In the genomic region with DNA sequence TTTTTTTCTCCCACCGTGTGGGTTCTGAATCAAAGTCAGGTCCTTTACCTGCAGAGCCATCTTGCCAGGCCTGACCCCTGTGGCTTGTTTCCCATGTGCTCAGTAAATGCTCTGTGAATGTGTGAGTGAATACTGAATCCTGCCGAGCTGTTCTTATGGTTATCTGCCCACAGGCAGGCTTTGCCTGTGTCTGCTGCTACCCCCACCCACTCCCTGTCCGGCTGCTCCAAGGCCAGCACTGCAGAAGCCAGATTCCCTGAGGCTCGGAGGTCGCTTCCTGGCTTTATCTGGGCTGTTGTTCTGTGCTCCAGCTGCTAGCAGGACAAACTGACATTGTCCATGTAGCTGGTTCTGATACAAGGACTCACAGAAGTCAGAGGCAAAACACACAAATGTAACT, we compare ENCODE assay signal across 32 mouse cellular contexts. TPM values are rescaled to one million over a fixed set of nuclear protein-coding genes. Genes with fewer than 3 reads are reported as not detected.
A peak's percentile ranks its signal among the peaks of the same experiment; 100 is the strongest.
DNase-seq lines count a peak whose midpoint lies in the region; ATAC-seq and TF ChIP-seq lines count a peak whose summit lies in the region.
"Had no signal": no experiment of that assay in that cellular context is flagged by ENCODE, and none has a peak within 500 bp of the region (broad histone marks: within the 10 kb centered on the region; RNA-seq: fewer than 3 reads in every experiment).

No protein-coding gene starts in this region.

- TF ChIP-seq POLR2A in heart, adult 2 months (IDR thresholded peaks at IDR 0.05; ENCODE audit: insufficient read depth, low read depth, low read length), result no peak
- no peak for TF ChIP-seq POLR2A in ES-Bruce4 (IDR thresholded peaks at IDR 0.05; ENCODE audit: insufficient read depth, low read length)
- no peak for TF ChIP-seq POLR2A in thymus, adult 2 months (IDR thresholded peaks at IDR 0.05; ENCODE audit: control insufficient read depth, extremely low read depth, insufficient read depth, low read length, poor library complexity)

- 0 out of 2 replicates have a peak overlapping the region, but pooled peaks have one; percentile 17 for H3K27ac ChIP-seq in heart, embryonic 10.5 days
- no peak overlapping the region for H3K27ac ChIP-seq in heart, adult 2 months
- H3K27ac ChIP-seq in liver, embryonic 11.5 days (ENCODE audit: low read depth, low read length), result no peak overlapping the region
- no peak overlapping the region for H3K27ac ChIP-seq in ES-Bruce4 (ENCODE audit: insufficient read depth, low read length)
- no peak overlapping the region for H3K27ac ChIP-seq in thymus, adult 2 months (ENCODE audit: control insufficient read depth, insufficient read depth, low read length)
- H3K27ac ChIP-seq: forebrain, embryonic 13.5 days; heart, embryonic 13.5 days; hindbrain, embryonic 10.5 days; hindbrain, embryonic 15.5 days; limb, embryonic 10.5 days; limb, embryonic 15.5 days; midbrain, embryonic 12.5 days; neural tube, embryonic 12.5 days; stomach, embryonic 15.5 days had no signal

- 23% methylated on average over 5 of the region's 5 CpGs for WGBS in heart, embryonic 10.5 days
- WGBS in heart, adult 2 months, result 29% methylated on average over 5 of the region's 5 CpGs
- WGBS in liver, embryonic 11.5 days, result 37% methylated on average over 5 of the region's 5 CpGs
- 77% methylated on average over 5 of the region's 5 CpGs for WGBS in thymus, adult 2 months

- no peak overlapping the region for H3K9ac ChIP-seq in heart, adult 2 months (ENCODE audit: low read depth, low read length)
- no peak overlapping the region for H3K9ac ChIP-seq in liver, embryonic 11.5 days (ENCODE audit: low read depth, low read length)
- no peak overlapping the region for H3K9ac ChIP-seq in ES-Bruce4 (ENCODE audit: low read depth, poor library complexity, severe bottlenecking)
- H3K9ac ChIP-seq: forebrain, embryonic 13.5 days; heart, embryonic 13.5 days; hindbrain, embryonic 15.5 days; limb, embryonic 15.5 days; liver, postnatal 0 days; midbrain, embryonic 12.5 days; neural tube, embryonic 12.5 days; stomach, embryonic 15.5 days had no signal

- no peaks in the 10 kb centered on the region for H3K27me3 ChIP-seq in heart, embryonic 10.5 days (ENCODE audit: insufficient read depth, poor library complexity, severe bottlenecking)
- no peaks in the 10 kb centered on the region for H3K27me3 ChIP-seq in heart, adult 2 months (ENCODE audit: control insufficient read depth, insufficient read depth, low read length)
- no peaks in the 10 kb centered on the region for H3K27me3 ChIP-seq in liver, embryonic 11.5 days (replicated peaks; ENCODE audit: control insufficient read depth, insufficient read depth, low read length)
- H3K27me3 ChIP-seq in ES-Bruce4 (ENCODE audit: control insufficient read depth, insufficient read depth, low read length, poor library complexity, severe bottlenecking), result no peaks in the 10 kb centered on the region
- no peaks in the 10 kb centered on the region for H3K27me3 ChIP-seq in thymus, adult 2 months (ENCODE audit: control insufficient read depth, insufficient read depth, low read length)
- H3K27me3 ChIP-seq: forebrain, embryonic 13.5 days; heart, embryonic 13.5 days; hindbrain, embryonic 15.5 days; limb, embryonic 15.5 days; midbrain, embryonic 12.5 days; neural tube, embryonic 12.5 days; stomach, embryonic 15.5 days had no signal

- H3K36me3 ChIP-seq in heart, embryonic 10.5 days, result no peaks in the 10 kb centered on the region
- H3K36me3 ChIP-seq in heart, adult 2 months (ENCODE audit: control insufficient read depth, insufficient read depth, low read length), result no peaks in the 10 kb centered on the region
- H3K36me3 ChIP-seq in liver, embryonic 11.5 days (ENCODE audit: control insufficient read depth, insufficient read depth, low read length), result no peaks in the 10 kb centered on the region
- no peaks in the 10 kb centered on the region for H3K36me3 ChIP-seq in ES-Bruce4 (ENCODE audit: control insufficient read depth, insufficient read depth, low read length, poor library complexity, severe bottlenecking)
- no peaks in the 10 kb centered on the region for H3K36me3 ChIP-seq in thymus, adult 2 months (ENCODE audit: control insufficient read depth, insufficient read depth, low read length)
- H3K36me3 ChIP-seq: G1E; heart, embryonic 13.5 days; hindbrain, embryonic 10.5 days; hindbrain, embryonic 15.5 days; limb, embryonic 10.5 days; limb, embryonic 15.5 days; midbrain, embryonic 12.5 days; neural tube, embryonic 12.5 days; stomach, embryonic 15.5 days had no signal

- peaks cover 23% of the 10 kb centered on the region for H3K4me1 ChIP-seq in heart, embryonic 10.5 days
- H3K4me1 ChIP-seq in heart, adult 2 months (ENCODE audit: control insufficient read depth, insufficient read depth, low read length), result 0 out of 2 replicates have a peak, but pooled peaks cover 1% of the 10 kb centered on the region
- H3K4me1 ChIP-seq in liver, embryonic 11.5 days (replicated peaks; ENCODE audit: control insufficient read depth, insufficient read depth, low read length), result peaks cover 2% of the 10 kb centered on the region; the same call in 1 of the 2 replicates
- H3K4me1 ChIP-seq in ES-Bruce4 (ENCODE audit: control insufficient read depth, insufficient read depth, low read length), result no peaks in the 10 kb centered on the region
- no peaks in the 10 kb centered on the region for H3K4me1 ChIP-seq in thymus, adult 2 months (replicated peaks; ENCODE audit: control insufficient read depth, insufficient read depth, low read length)
- H3K4me1 ChIP-seq: forebrain, embryonic 13.5 days; hindbrain, embryonic 15.5 days; megakaryocyte, embryonic 14.5 days; midbrain, embryonic 12.5 days had no signal

- no peak for TF ChIP-seq CTCF in heart, adult 2 months (IDR thresholded peaks at IDR 0.05)
- TF ChIP-seq CTCF in ES-Bruce4 (IDR thresholded peaks at IDR 0.05; ENCODE audit: low read depth, low read length), result no peak
- TF ChIP-seq CTCF in thymus, adult 2 months (IDR thresholded peaks at IDR 0.05; ENCODE audit: borderline replicate concordance, control insufficient read depth, extremely low read depth, insufficient read depth, low read length, poor library complexity), result no peak

- ATAC-seq in liver, embryonic 11.5 days (replicated peaks; ENCODE audit: low FRiP score), result no peak; the same call in 1 of the 2 replicates
- ATAC-seq: CD4-positive, CD25-positive, alpha-beta regulatory T cell, adult 4 months; forebrain, embryonic 13.5 days; inflammation-experienced regulatory T-cells, adult 6 months; liver, postnatal 0 days had no signal

- no peak overlapping the region for H3K4me2 ChIP-seq in liver, embryonic 11.5 days
- H3K4me2 ChIP-seq: forebrain, embryonic 13.5 days; heart, embryonic 13.5 days; hindbrain, embryonic 15.5 days; limb, embryonic 15.5 days; midbrain, embryonic 12.5 days; neural tube, embryonic 12.5 days; stomach, embryonic 15.5 days had no signal

- H3K9me3 ChIP-seq in heart, embryonic 10.5 days, result no peaks in the 10 kb centered on the region
- H3K9me3 ChIP-seq in liver, embryonic 11.5 days (ENCODE audit: control insufficient read depth, low read length), result no peaks in the 10 kb centered on the region
- H3K9me3 ChIP-seq in ES-Bruce4 (replicated peaks; ENCODE audit: control insufficient read depth, insufficient read depth, low read length, poor library complexity, severe bottlenecking), result no peaks in the 10 kb centered on the region
- H3K9me3 ChIP-seq: forebrain, embryonic 13.5 days; G1E; heart, embryonic 13.5 days; hindbrain, embryonic 10.5 days; hindbrain, embryonic 15.5 days; limb, embryonic 10.5 days; limb, embryonic 15.5 days; megakaryocyte, embryonic 14.5 days; midbrain, embryonic 12.5 days; neural tube, embryonic 12.5 days; stomach, embryonic 15.5 days had no signal

- DNase-seq in heart, embryonic 10.5 days (ENCODE audit: low spot score), result no peak
- DNase-seq in heart, adult 2 months, result no peak
- DNase-seq in liver (peak; percentile 24), ZHBTc4 (ENCODE audit: low read depth, low spot score) (peak; percentile 54)
- no peak for DNase-seq in liver, embryonic 11.5 days (ENCODE audit: low spot score)
- DNase-seq in frontal cortex, postnatal 10 days (ENCODE audit: low spot score in 2 of 2), result no peak
- DNase-seq in thymus, adult 2 months, result no peak
- DNase-seq: cerebellum, adult 18-20 months; cerebellum, postnatal 10 days; gastrocnemius, postnatal 25 days; kidney, adult 11 months; kidney, postnatal 14 days; layer of hippocampus, adult 9-11 months; liver, postnatal 0 days; lung, postnatal 4 days; right cerebral cortex, postnatal 25 days; thymus, adult 18-20 months had no signal

- H3K79me2 ChIP-seq in heart, adult 2 months (replicated peaks; ENCODE audit: control insufficient read depth, insufficient read depth, low read length), result no peaks in the 10 kb centered on the region

- intact Hi-C loops in heart, adult 2 months (cut with DNase I), result no loop called here

- TF ChIP-seq EP300 in heart, adult 2 months (IDR thresholded peaks at IDR 0.05; ENCODE audit: insufficient read depth, low read depth, low read length), result no peak
- 0 out of 2 replicates have a peak, but pooled peaks have one; percentile 37 for TF ChIP-seq EP300 in ES-Bruce4 (IDR thresholded peaks at IDR 0.05; ENCODE audit: insufficient read depth, low read depth, low read length)

- no peak overlapping the region for H3K4me3 ChIP-seq in heart, embryonic 10.5 days
- H3K4me3 ChIP-seq in heart, adult 2 months, result no peak overlapping the region
- no peak overlapping the region for H3K4me3 ChIP-seq in liver, embryonic 11.5 days (ENCODE audit: low read depth, low read length)
- H3K4me3 ChIP-seq in ES-Bruce4 (ENCODE audit: low read depth, low read length), result no peak overlapping the region
- no peak overlapping the region for H3K4me3 ChIP-seq in thymus, adult 2 months (ENCODE audit: control insufficient read depth, insufficient read depth, low read length)
- H3K4me3 ChIP-seq: forebrain, embryonic 13.5 days; heart, embryonic 13.5 days; hindbrain, embryonic 10.5 days; hindbrain, embryonic 15.5 days; limb, embryonic 10.5 days; limb, embryonic 15.5 days; megakaryocyte, embryonic 14.5 days; midbrain, embryonic 12.5 days; myocyte; neural tube, embryonic 12.5 days; stomach, embryonic 15.5 days had no signal

RNA-seq across cellular contexts. Expression of a gene that starts 25.2 kb away (rescaled TPM):
- 3.4 and 5.3 TPM in 2 replicates for polyA plus RNA-seq in heart, embryonic 10.5 days (2016; fragmentation: Nextera tagmentation; extraction: Ambion mirVana)
- 1 to 10 TPM; 3.9 to 4.0 TPM for total RNA-seq in heart, adult 2 months (2021)
- polyA plus RNA-seq in heart, adult 2 months (2012; rRNA removed), result 5.0 and 6.6 TPM in 2 replicates
- polyA plus RNA-seq in liver, embryonic 11.5 days (2014; fragmentation: Nextera tagmentation; extraction: Ambion mirVana), result 21.7 and 22.5 TPM in 2 replicates
- polyA plus RNA-seq in ES-Bruce4 (2011; ENCODE audit: insufficient read depth, insufficient read length, low read depth, missing spikeins), result 0.24 and 0.82 TPM in 2 replicates
- polyA plus RNA-seq in thymus, adult 2 months (2012; rRNA removed), result 2.6 TPM in 2 replicates
- total RNA-seq: G1E had no signal
- polyA plus RNA-seq: CD4-positive, CD25-positive, alpha-beta regulatory T cell, adult 4 months; G1E; inflammation-experienced regulatory T-cells, adult 6 months had no signal

Comparison
In these comparisons a context has a peak if more than half of its experiments do, and no peak if none do; other contexts are left out.
1. DNase-seq: peak in liver (single experiment) and ZHBTc4 (single experiment); none in heart, embryonic 10.5 days (single experiment), heart, adult 2 months (0 of 2), liver, embryonic 11.5 days (single experiment), frontal cortex, postnatal 10 days (0 of 2) and thymus, adult 2 months (single experiment).